Comparison of ENCODE assay signal across 8 mouse cellular contexts in genomic region chr13:56752474-56753191, GRCm38 (mm10). TPM values are rescaled to one million over a fixed set of nuclear protein-coding genes. Genes with fewer than 3 reads are reported as not detected.
DNase-seq lines count a peak whose midpoint lies in the region; ATAC-seq lines count a peak whose summit lies in the region.

No protein-coding gene starts in this region.

- H3K4me3 ChIP-seq in megakaryocyte, embryonic 14.5 days (replicated peaks) = peak overlapping the region; percentile 69
- peak overlapping the region; percentile 61 for H3K4me3 ChIP-seq in forebrain, embryonic 10.5 days
- H3K4me3 ChIP-seq in neural tube, embryonic 15.5 days (replicated peaks) = peak overlapping the region; percentile 49

- under 1% methylated on average over 41 of the region's 41 CpGs for WGBS in forebrain, embryonic 10.5 days
- WGBS in neural tube, embryonic 15.5 days = 1% methylated on average over 41 of the region's 41 CpGs

- no peaks in the 10 kb centered on the region for H3K36me3 ChIP-seq in megakaryocyte, embryonic 14.5 days (replicated peaks; ENCODE audit: low read length)
- H3K36me3 ChIP-seq in forebrain, embryonic 10.5 days (replicated peaks) = no peaks in the 10 kb centered on the region
- no peaks in the 10 kb centered on the region for H3K36me3 ChIP-seq in neural tube, embryonic 15.5 days

- peak overlapping the region; percentile 83 for H3K4me2 ChIP-seq in neural tube, embryonic 15.5 days

- ATAC-seq in megakaryocyte, adult 5-6 weeks (ENCODE audit: poor library complexity, severe bottlenecking) = no peak
- ATAC-seq in neural tube, embryonic 15.5 days (ENCODE audit: low FRiP score) = peak; percentile 47; the same call in 1 of the 2 replicates
- no peak for ATAC-seq in erythroid progenitor cell, adult 5-6 weeks (replicated peaks; ENCODE audit: low FRiP score, poor library complexity, severe bottlenecking)

- H3K9me3 ChIP-seq in megakaryocyte, embryonic 14.5 days = no peaks in the 10 kb centered on the region
- no peaks in the 10 kb centered on the region for H3K9me3 ChIP-seq in forebrain, embryonic 10.5 days
- H3K9me3 ChIP-seq in neural tube, embryonic 15.5 days (replicated peaks) = no peaks in the 10 kb centered on the region

- H3K9ac ChIP-seq in neural tube, embryonic 15.5 days (replicated peaks) = peak overlapping the region; percentile 48

- no peak for DNase-seq in forebrain, embryonic 10.5 days (ENCODE audit: extremely low spot score, low spot score)
- DNase-seq in kidney, postnatal 14 days = peak; percentile 18
- no peak for DNase-seq in adrenal gland, adult 2 months
- DNase-seq in adipocyte (ENCODE audit: low spot score) = no peak

- H3K27ac ChIP-seq in forebrain, embryonic 10.5 days = peak overlapping the region; percentile 46; the same call in 1 of the 2 replicates
- H3K27ac ChIP-seq in neural tube, embryonic 15.5 days (replicated peaks) = no peak overlapping the region

- H3K4me1 ChIP-seq in megakaryocyte, embryonic 14.5 days = peaks cover 14% of the 10 kb centered on the region; the same call in 1 of the 2 replicates
- H3K4me1 ChIP-seq in forebrain, embryonic 10.5 days = peaks cover 30% of the 10 kb centered on the region
- peaks cover 25% of the 10 kb centered on the region for H3K4me1 ChIP-seq in neural tube, embryonic 15.5 days

- peaks cover 87% of the 10 kb centered on the region for H3K27me3 ChIP-seq in megakaryocyte, embryonic 14.5 days (replicated peaks)
- peaks cover 82% of the 10 kb centered on the region for H3K27me3 ChIP-seq in forebrain, embryonic 10.5 days (ENCODE audit: poor library complexity, severe bottlenecking)
- H3K27me3 ChIP-seq in neural tube, embryonic 15.5 days (replicated peaks) = peaks cover 59% of the 10 kb centered on the region

RNA-seq across cellular contexts. Expression of gene Gm45623, which starts 1.0 kb away (rescaled TPM):
- not detected in 2 replicates for polyA plus RNA-seq in megakaryocyte, embryonic 14.5 days (2012; ENCODE audit: insufficient read depth, low replicate concordance)
- total RNA-seq in megakaryocyte, adult 5-6 weeks (2015) = not detected in 2 replicates
- total RNA-seq in megakaryocyte, adult 5-6 weeks (2017) = not detected in 2 replicates
- polyA plus RNA-seq in forebrain, embryonic 10.5 days (2016; fragmentation: Nextera tagmentation; extraction: Ambion mirVana) = not detected in 2 replicates
- polyA plus RNA-seq in neural tube, embryonic 15.5 days (2015; fragmentation: Nextera tagmentation; extraction: Ambion mirVana) = 2.1 and 2.7 TPM in 2 replicates
- not detected for total RNA-seq in adrenal gland, adult 2 months (2021)
- polyA plus RNA-seq in adrenal gland, adult 2 months (2012; rRNA removed) = not detected in 2 replicates
- not detected in 2 replicates for total RNA-seq in erythroid progenitor cell, adult 5-6 weeks (2015; ENCODE audit: low replicate concordance)
- not detected in 2 replicates for total RNA-seq in erythroid progenitor cell, adult 5-6 weeks (2017; ENCODE audit: low replicate concordance)

RNA-seq across cellular contexts. Expression of gene Smad5, which starts 49.8 kb away (rescaled TPM):
- polyA plus RNA-seq in megakaryocyte, embryonic 14.5 days (2012; ENCODE audit: insufficient read depth, low replicate concordance) = 0.86 TPM in 1 of 2 replicates, not detected in the other
- 26.9 and 28.1 TPM in 2 replicates for total RNA-seq in megakaryocyte, adult 5-6 weeks (2015)
- total RNA-seq in megakaryocyte, adult 5-6 weeks (2017) = 14.1 and 16.7 TPM in 2 replicates
- polyA plus RNA-seq in forebrain, embryonic 10.5 days (2016; fragmentation: Nextera tagmentation; extraction: Ambion mirVana) = 35.7 and 36.1 TPM in 2 replicates
- 16.3 and 19.0 TPM in 2 replicates for polyA plus RNA-seq in neural tube, embryonic 15.5 days (2015; fragmentation: Nextera tagmentation; extraction: Ambion mirVana)
- 10 to 100 TPM; 48.9 to 49.7 TPM for total RNA-seq in adrenal gland, adult 2 months (2021)
- 9.7 and 16.7 TPM in 2 replicates for polyA plus RNA-seq in adrenal gland, adult 2 months (2012; rRNA removed)
- 2.5 and 18.4 TPM in 2 replicates for total RNA-seq in erythroid progenitor cell, adult 5-6 weeks (2015; ENCODE audit: low replicate concordance)
- 5.1 and 12.5 TPM in 2 replicates for total RNA-seq in erythroid progenitor cell, adult 5-6 weeks (2017; ENCODE audit: low replicate concordance)
